Mouse (Mus musculus) midbrain, embryonic 11.5 days (tissue): ENCODE results near the gene Sptb. TPM values are rescaled to one million over a fixed set of nuclear protein-coding genes. Genes with fewer than 3 reads are reported as not detected.

ENCODE experiments used
- ATAC-seq: fragments of 200-750 bp; cut with Nextera tagmentation; 2 replicates; pipeline ENCODE4 v1.8.0; 2017; ENCODE audit warnings: moderate TSS enrichment, moderate library complexity; ENCODE audit not compliant: low FRiP score
- DNase-seq: peaks from one replicate; pipeline ENCODE4 v3.0.0; 2015; ENCODE audit warnings: low spot score; ENCODE audit errors: missing footprints
- H3K27ac ChIP-seq: fragments of 300-500 bp; sonication (generic); 2 replicates; pipeline ENCODE4 v1.5.1; 2014; ENCODE audit warnings: low read depth, low read length
- H3K27me3 ChIP-seq: fragments of 300-500 bp; sonication (generic); 2 replicates; pipeline ENCODE4 v1.6.1; 2014; ENCODE audit warnings: mild to moderate bottlenecking, low read length, moderate library complexity, mixed read lengths; ENCODE audit not compliant: control insufficient read depth, insufficient read depth
- H3K36me3 ChIP-seq: fragments of 300-500 bp; sonication (generic); 2 replicates; pipeline ENCODE4 v1.6.1; 2014; ENCODE audit warnings: mild to moderate bottlenecking, low read length, moderate library complexity, mixed read lengths; ENCODE audit not compliant: control insufficient read depth, insufficient read depth
- H3K4me1 ChIP-seq: fragments of 300-500 bp; sonication (generic); 2 replicates; pipeline ENCODE4 v1.6.1; 2014; ENCODE audit warnings: low read length; ENCODE audit not compliant: control insufficient read depth, insufficient read depth
- H3K4me2 ChIP-seq: fragments of 300-500 bp; sonication (generic); 2 replicates; pipeline ENCODE4 v1.6.1; 2014; ENCODE audit warnings: mild to moderate bottlenecking, moderate library complexity
- H3K4me3 ChIP-seq: fragments of 300-500 bp; sonication (generic); 2 replicates; pipeline ENCODE4 v1.5.1; 2014; ENCODE audit warnings: low read depth, low read length
- H3K9ac ChIP-seq: fragments of 300-500 bp; sonication (generic); 2 replicates; pipeline ENCODE4 v1.6.1; 2014; ENCODE audit warnings: low read length
- H3K9me3 ChIP-seq: fragments of 300-500 bp; sonication (generic); 2 replicates; pipeline ENCODE4 v1.6.1; 2016; ENCODE audit warnings: low read length; ENCODE audit not compliant: control insufficient read depth
- WGBS: fragments of 180-500 bp; shearing (Covaris S2); extraction: QIAGEN DNeasy Blood & Tissue Kit; methylation state at CpG from one replicate; pipeline ENCODE4 v1.1.7; 2014; 5-methylcytosine and 5-hydroxymethylcytosine counted together
- microRNA-seq: library from miRNA; unstranded; fragments of <30 nt; microRNA quantifications from one replicate; pipeline ENCODE4, GENCODE M21; 2017
- polyA plus RNA-seq: library from polyadenylated mRNA; unstranded; fragments of >200 nt; fragmentation: Nextera tagmentation; extraction: Ambion mirVana; gene quantifications from 2 replicates; pipeline ENCODE4 v1.2.1, GENCODE M21; 2014

The Sptb gene
- polyA plus RNA-seq, 1 experiment from 2014 or later, result 3.1 TPM

- 2% methylated on average over 19 of the region's 19 CpGs for WGBS
- DNase-seq, result peak; percentile 91
- H3K27me3 ChIP-seq, result peaks cover 51% of the 10 kb centered on the region
- no peak overlapping the region for H3K9ac ChIP-seq
- H3K9me3 ChIP-seq, result no peaks in the 10 kb centered on the region
- no peak overlapping the region for H3K27ac ChIP-seq
- H3K4me1 ChIP-seq, result peaks cover 11% of the 10 kb centered on the region
- no peaks in the 10 kb centered on the region for H3K36me3 ChIP-seq
- peak overlapping the region; percentile 84 for H3K4me2 ChIP-seq
- peak overlapping the region; percentile 61 for H3K4me3 ChIP-seq
- ATAC-seq, result no peak
Measured at GRCm38 (mm10) chr12:76531986-76532925, 178.1 kb downstream of the Sptb start.

GRCm38 (mm10) chr12:76530580-76531139 lies 179.7 kb downstream of the Sptb start, which contains the start of gene Plekhg3:
Gene Plekhg3, plus strand, starts transcription at chr12:76530891.
- peak; percentile 79 for DNase-seq
- no peaks in the 10 kb centered on the region for H3K9me3 ChIP-seq
- WGBS, result 27% methylated on average over 6 of the region's 6 CpGs
- no peak for ATAC-seq
- H3K4me3 ChIP-seq, result no peak within 1 kb of the TSS
- no peak within 1 kb of the TSS for H3K9ac ChIP-seq
- peaks cover 50% of the 10 kb centered on the region for H3K27me3 ChIP-seq
- no peak within 1 kb of the TSS for H3K4me2 ChIP-seq
- H3K36me3 ChIP-seq, result no peaks in the 10 kb centered on the region
- peaks cover 11% of the 10 kb centered on the region for H3K4me1 ChIP-seq
- H3K27ac ChIP-seq, result no peak within 1 kb of the TSS

Small RNA genes lying within 50 kb of the gene (microRNA-seq; reads per million reads assigned to microRNA genes)
- gene Mir5135, result not detected

Other genes with a start within 250 kb of the Sptb start
- gene Plekhg3, start 179.7 kb downstream of the Sptb start, polyA plus RNA-seq, result 0.62 and 1.3 TPM in 2 replicates
- 81.9 and 86.8 TPM in 2 replicates for gene Churc1, start 55.0 kb upstream of the Sptb start, polyA plus RNA-seq
- 42.7 and 43.5 TPM in 2 replicates for gene Fntb, start 55.0 kb upstream of the Sptb start, polyA plus RNA-seq
- gene Gpx2, start 85.0 kb upstream of the Sptb start, polyA plus RNA-seq, result not detected in 2 replicates
- gene Rab15, start 112.4 kb upstream of the Sptb start, polyA plus RNA-seq, result 7.7 and 10.1 TPM in 2 replicates